Mouse (Mus musculus) left cerebral cortex, postnatal 10 days (tissue): ENCODE results near the gene Taf1a. TPM values are rescaled to one million over a fixed set of nuclear protein-coding genes. Genes with fewer than 3 reads are reported as not detected.
A peak's percentile ranks its signal among the peaks of the same experiment; 100 is the strongest.
"Not testable (repeated sequence)": the region's sequence is repeated elsewhere in the genome, so short reads cannot be mapped to it uniquely, and the experiment has no call there.

Experiments used
- DNase-seq, 2 experiments: peaks; one replicate each; pipeline ENCODE4 v3.0.0; 2021 to 2022; ENCODE audit warnings: low spot score in 2 of 2, mixed read lengths in 1 of 2; ENCODE audit errors: extremely low spot score in 1 of 2
- intact Hi-C: fragments of 180-260 bp; cut with DNase I; formaldehyde crosslinking; loops from one replicate; pipeline ENCODE4 v1.15.1; 2025
- total RNA-seq, 2 experiments: library from RNA; stranded (reverse); gene quantifications; 2 replicates each; pipeline ENCODE4 v1.2.3; 2021

Taf1a gene
- total RNA-seq, 2 experiments from 2014 or later, result 16.0 to 17.5 TPM

DNA sequence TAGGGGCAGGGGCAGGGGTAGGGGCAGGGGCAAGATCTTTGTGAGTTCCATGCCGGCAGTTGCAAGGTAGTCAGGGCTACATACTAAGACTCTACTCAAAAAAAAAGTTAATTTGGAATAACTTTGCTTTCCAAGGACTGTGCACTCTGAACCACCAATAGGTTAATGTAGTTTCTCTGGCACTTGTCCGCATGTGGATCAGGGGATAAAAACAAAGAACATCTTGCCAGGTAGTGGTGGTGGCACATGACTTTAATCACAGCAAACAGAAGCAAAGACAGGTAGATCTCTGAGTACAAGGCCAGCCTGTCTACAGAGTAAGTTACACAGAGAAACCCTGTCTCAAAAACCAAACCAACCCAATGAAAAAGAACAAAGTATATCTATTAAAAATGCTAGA is 6.2 kb upstream of the Taf1a start:
- intact Hi-C loops, result no loop called here
- DNase-seq, result no peak

DNA sequence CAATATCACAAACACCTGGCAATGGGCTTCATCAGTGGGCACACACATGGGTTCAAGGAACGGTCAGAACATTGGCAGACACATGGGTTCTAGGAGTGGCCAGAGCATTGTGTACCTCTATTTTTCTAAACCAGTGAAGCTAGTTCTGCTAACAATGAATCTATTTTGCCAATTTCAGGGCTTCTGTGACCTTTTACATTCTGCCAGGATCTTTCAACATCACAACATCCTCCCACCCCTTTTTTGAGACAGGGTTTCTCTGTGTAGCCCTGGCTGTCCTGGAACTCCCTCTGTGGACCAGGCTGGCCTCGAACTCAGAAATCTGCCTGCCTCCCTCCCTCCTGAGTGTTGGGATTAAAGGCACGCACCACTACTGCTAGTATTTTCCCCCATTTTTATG is 1.4 kb upstream of the Taf1a start:
- DNase-seq, intact Hi-C loops: not testable (repeated sequence)

DNA sequence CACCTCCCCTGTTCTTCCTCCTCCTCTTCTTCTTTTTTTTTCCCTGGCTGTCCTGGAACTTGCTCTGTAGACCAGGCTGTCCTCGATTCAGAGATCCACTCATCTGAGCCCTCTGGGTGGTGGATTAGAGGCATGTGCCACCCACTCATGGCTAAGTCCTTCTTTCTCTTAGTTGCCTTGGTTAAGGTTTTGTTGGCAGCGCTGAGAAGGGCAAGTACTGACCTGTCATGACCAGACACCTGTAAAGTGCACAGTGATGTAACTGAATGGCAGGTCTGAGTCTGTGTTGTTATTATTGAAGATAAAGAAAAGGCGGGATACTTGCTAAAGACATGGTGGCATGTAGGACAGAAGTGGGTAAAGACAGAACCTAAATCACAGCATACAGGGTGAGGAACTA is 14.6 kb downstream of the Taf1a start:
- DNase-seq, result no peak
- intact Hi-C loops, result no loop called here

- DNase-seq, result no peak
- intact Hi-C loops, result no loop called here
Observed at GRCm38 (mm10) chr1:183414081-183414727, 25.4 kb downstream of the Taf1a start.

- no peak for DNase-seq
- intact Hi-C loops, result no loop called here
Observed at GRCm38 (mm10) chr1:183417873-183418272, 29.1 kb downstream of the Taf1a start, which contains the start of gene Hhipl2. Gene Hhipl2 (plus strand): TSS chr1:183418215.

GRCm38 (mm10) chr1:183419741-183420140 is 31.0 kb downstream of the Taf1a start:
- intact Hi-C loops, result no loop called here
- no peak for DNase-seq

- intact Hi-C loops, result no loop called here
- DNase-seq, result no peak
Observed at GRCm38 (mm10) chr1:183420296-183420695, 31.5 kb downstream of the Taf1a start.

GRCm38 (mm10) chr1:183424100-183424499 is 35.3 kb downstream of the Taf1a start:
- intact Hi-C loops, result no loop called here
- no peak for DNase-seq

DNA sequence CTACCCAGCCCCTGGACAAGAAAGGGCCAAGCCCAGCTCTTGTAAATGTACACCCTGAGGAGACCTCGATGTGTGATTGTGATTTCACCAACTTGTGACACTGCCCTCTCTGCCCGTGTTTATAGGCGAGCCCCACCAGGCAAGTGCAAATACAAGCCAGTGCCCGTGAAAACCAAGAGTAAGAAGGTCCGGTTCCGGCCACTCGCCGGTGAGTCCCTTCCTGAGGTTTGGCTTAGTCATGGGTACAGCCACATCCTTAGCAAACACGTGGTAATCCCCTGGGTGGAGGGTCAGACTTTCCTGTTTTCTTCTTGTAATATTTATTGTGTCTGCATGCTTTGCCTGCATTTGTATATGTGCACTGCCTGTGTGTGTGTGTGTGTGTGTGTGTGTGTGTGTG is 46.1 kb downstream of the Taf1a start:
- intact Hi-C loops, result no loop called here
- DNase-seq, result no peak

GRCm38 (mm10) chr1:183439036-183439435 is 50.3 kb downstream of the Taf1a start:
- intact Hi-C loops, result no loop called here
- DNase-seq, result peak; percentile 25 to 83

GRCm38 (mm10) chr1:183442015-183442774 is 53.4 kb downstream of the Taf1a start:
- intact Hi-C loops, result no loop called here
- peak; percentile 72 to 81 for DNase-seq

DNA sequence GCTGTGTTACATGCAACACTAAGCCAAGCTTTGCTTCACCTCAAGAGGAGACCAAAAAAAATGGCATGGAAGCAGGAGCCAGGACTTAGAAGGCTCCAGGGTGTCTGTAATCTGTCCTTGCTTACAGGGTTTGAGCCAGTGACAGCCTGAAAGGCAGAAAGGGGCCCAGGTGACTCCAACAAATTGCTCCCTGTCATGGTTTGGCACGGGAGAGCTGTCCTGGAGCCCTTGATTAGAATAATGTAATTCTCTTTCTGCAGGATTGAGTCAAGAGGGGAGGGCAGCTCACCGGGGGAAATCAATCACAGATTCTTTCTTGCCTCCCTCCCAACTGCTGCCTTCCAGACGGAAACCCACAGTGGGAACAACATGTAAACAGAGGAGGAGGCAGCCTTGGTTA is 64.3 kb downstream of the Taf1a start:
- DNase-seq, result no peak
- intact Hi-C loops, result no loop called here

Other genes starting within 250 kb of the Taf1a start
- 1 to 10 TPM; 3.8 to 3.9 TPM for gene Disp1, start 167.5 kb upstream of the Taf1a start, total RNA-seq
- gene Aida, start 92.4 kb upstream of the Taf1a start, total RNA-seq, result 10 to 100 TPM; 56.4 to 61.4 TPM
- 10 to 100 TPM; 62.3 to 64.8 TPM for gene Brox, start 91.7 kb upstream of the Taf1a start, total RNA-seq
- 100 to 1,000 TPM; 279 to 289 TPM for gene Mia3, start 19.4 kb upstream of the Taf1a start, total RNA-seq
- gene Hhipl2, start 29.2 kb downstream of the Taf1a start, total RNA-seq, result under 1 TPM in 1 of 2 experiments, not detected in 1; 0.95 TPM